Mouse (Mus musculus) E14TG2a.4 (cell line): ENCODE results near the gene Ppp4c.

ENCODE experiments used
- CTCF ChIP-seq: conservative IDR thresholded peaks from 2 replicates; pipeline ENCODE4 v1.5.1; 2014; ENCODE audit warnings: low read length
- NANOG ChIP-seq: IDR thresholded peaks from 2 replicates; pipeline ENCODE4 v1.6.1; 2014; ENCODE audit warnings: borderline replicate concordance, low read length, mixed read lengths

GRCm38 (mm10) chr7:126746066-126746465 is 46.2 kb downstream of the Ppp4c start:
- TF ChIP-seq CTCF: no peak
- TF ChIP-seq NANOG: no peak
